Mouse (Mus musculus) embryonic facial prominence, embryonic 14.5 days (tissue): ENCODE results near the gene Dtx2. TPM values are rescaled to one million over a fixed set of nuclear protein-coding genes. Genes with fewer than 3 reads are reported as not detected.
A peak's percentile ranks its signal among the peaks of the same experiment; 100 is the strongest.

ENCODE experiments used
- ATAC-seq: fragments of 200-750 bp; cut with Nextera tagmentation; 2 replicates; pipeline ENCODE4 v1.8.0; 2017; ENCODE audit warnings: low read depth, moderate number of reproducible peaks, moderate TSS enrichment
- DNase-seq: peaks from one replicate; pipeline ENCODE4 v3.0.0-alpha.2; 2015; ENCODE audit warnings: low spot score
- H3K27ac ChIP-seq: fragments of 300-500 bp; sonication (generic); replicated peaks from 2 replicates; pipeline ENCODE4 v1.5.1; 2014; ENCODE audit warnings: low read depth, mild to moderate bottlenecking, low read length, moderate library complexity
- H3K27me3 ChIP-seq: fragments of 300-500 bp; sonication (generic); replicated peaks from 2 replicates; pipeline ENCODE4 v1.6.1; 2014; ENCODE audit warnings: low read length; ENCODE audit not compliant: control insufficient read depth, insufficient read depth
- H3K36me3 ChIP-seq: fragments of 300-500 bp; sonication (generic); 2 replicates; pipeline ENCODE4 v1.6.1; 2014; ENCODE audit warnings: low read length, mixed read lengths; ENCODE audit not compliant: control insufficient read depth, insufficient read depth
- H3K4me1 ChIP-seq: fragments of 300-500 bp; sonication (generic); 2 replicates; pipeline ENCODE4 v1.6.1; 2014; ENCODE audit warnings: antibody characterized with exemption, low read length; ENCODE audit not compliant: control insufficient read depth, insufficient read depth
- H3K4me2 ChIP-seq: fragments of 300-500 bp; sonication (generic); 2 replicates; pipeline ENCODE4 v1.6.1; 2014; ENCODE audit warnings: low read depth, mild to moderate bottlenecking, low read length, moderate library complexity, mixed read lengths
- H3K4me3 ChIP-seq: fragments of 300-500 bp; sonication (generic); 2 replicates; pipeline ENCODE4 v1.5.1; 2014; ENCODE audit warnings: low read depth, mild to moderate bottlenecking, low read length
- H3K9ac ChIP-seq: fragments of 300-500 bp; sonication (generic); 2 replicates; pipeline ENCODE4 v1.6.1; 2014; ENCODE audit warnings: low read depth, mild to moderate bottlenecking, low read length, moderate library complexity, mixed read lengths
- H3K9me3 ChIP-seq: fragments of 300-500 bp; sonication (generic); 2 replicates; pipeline ENCODE4 v1.6.1; 2016; ENCODE audit warnings: low read length; ENCODE audit not compliant: control insufficient read depth
- WGBS: fragments of 180-500 bp; shearing (Covaris S2); extraction: QIAGEN DNeasy Blood & Tissue Kit; methylation state at CpG from one replicate; pipeline ENCODE4 v1.1.7; 2014; 5-methylcytosine and 5-hydroxymethylcytosine counted together
- polyA plus RNA-seq: library from polyadenylated mRNA; unstranded; fragments of >200 nt; fragmentation: Nextera tagmentation; extraction: Ambion mirVana; gene quantifications from 2 replicates; pipeline ENCODE4 v1.2.1, GENCODE M21; 2014

Gene Dtx2
- polyA plus RNA-seq, 1 experiment from 2014 or later: 25.2 TPM

- Histone ChIP-seq H3K27ac (no peak overlapping the region), H3K27me3 (no peaks in the 10 kb centered on the region), H3K9me3 (no peaks in the 10 kb centered on the region), H3K4me1 (no peaks in the 10 kb centered on the region), H3K9ac (no peak overlapping the region), H3K4me2 (no peak overlapping the region), H3K36me3 (peaks cover 56% of the 10 kb centered on the region), H3K4me3 (no peak overlapping the region)
- DNase-seq (no peak), ATAC-seq (no peak)
- 84% methylated on average over 3 of the region's 3 CpGs for WGBS
These were observed 31.1 kb downstream of the Dtx2 start for GRCm38 (mm10) chr5:136025712-136026111.

GRCm38 (mm10) chr5:136026859-136027258 is 32.3 kb downstream of the Dtx2 start:
- Histone ChIP-seq H3K4me1 (no peaks in the 10 kb centered on the region), H3K9me3 (no peaks in the 10 kb centered on the region), H3K27me3 (no peaks in the 10 kb centered on the region), H3K27ac (no peak overlapping the region), H3K36me3 (peaks cover 59% of the 10 kb centered on the region), H3K9ac (no peak overlapping the region), H3K4me2 (no peak overlapping the region), H3K4me3 (no peak overlapping the region)
- DNase-seq (no peak), ATAC-seq (no peak)
- 88% methylated on average over 9 of the region's 9 CpGs for WGBS

GRCm38 (mm10) chr5:136027612-136028311 is 33.2 kb downstream of the Dtx2 start:
- Histone ChIP-seq H3K27ac (no peak overlapping the region), H3K36me3 (peaks cover 67% of the 10 kb centered on the region), H3K27me3 (no peaks in the 10 kb centered on the region), H3K9ac (no peak overlapping the region), H3K4me3 (no peak overlapping the region), H3K9me3 (no peaks in the 10 kb centered on the region), H3K4me1 (no peaks in the 10 kb centered on the region), H3K4me2 (no peak overlapping the region)
- WGBS: 81% methylated on average over 10 of the region's 11 CpGs
- DNase-seq: no peak
- ATAC-seq: no peak

DNA sequence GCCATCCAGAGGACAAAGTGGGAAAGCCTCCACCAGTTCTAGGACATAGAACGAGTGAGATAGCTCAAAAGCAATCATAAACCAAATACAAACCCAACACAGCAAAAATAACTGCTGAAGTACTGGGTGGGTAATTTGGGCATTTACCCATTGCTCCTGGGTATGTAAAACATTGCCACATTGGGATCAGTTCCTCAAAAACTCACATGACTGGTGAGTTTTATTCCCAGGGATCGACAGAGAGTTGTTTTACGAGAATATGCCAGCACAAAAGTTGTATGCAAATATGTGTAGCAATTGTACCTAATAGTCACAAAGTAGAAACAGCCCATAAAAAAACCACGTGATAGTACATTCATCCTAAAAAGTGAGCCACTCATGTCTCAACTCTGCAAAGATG is 40.3 kb downstream of the Dtx2 start:
- H3K27me3 ChIP-seq: no peaks in the 10 kb centered on the region

GRCm38 (mm10) chr5:136035285-136035684 is 40.7 kb downstream of the Dtx2 start:
- Histone ChIP-seq H3K4me3 (no peak overlapping the region), H3K4me2 (no peak overlapping the region), H3K9ac (no peak overlapping the region), H3K9me3 (no peaks in the 10 kb centered on the region), H3K4me1 (no peaks in the 10 kb centered on the region), H3K27me3 (no peaks in the 10 kb centered on the region), H3K27ac (no peak overlapping the region), H3K36me3 (peaks cover 27% of the 10 kb centered on the region)
- 90% methylated on average over 1 of the region's 1 CpGs for WGBS
- ATAC-seq: no peak
- DNase-seq: no peak

More for the DNA sequence above, 40.3 kb downstream of the Dtx2 start:
- Histone ChIP-seq H3K4me1 (no peaks in the 10 kb centered on the region), H3K4me2 (no peak overlapping the region), H3K4me3 (no peak overlapping the region), H3K27ac (no peak overlapping the region), H3K9me3 (no peaks in the 10 kb centered on the region), H3K9ac (no peak overlapping the region), H3K36me3 (peaks cover 32% of the 10 kb centered on the region)
- 80% methylated on average over 4 of the region's 4 CpGs for WGBS
- ATAC-seq (no peak), DNase-seq (no peak)

- WGBS: 67% methylated on average over 1 of the region's 1 CpGs
- no peak for ATAC-seq
- no peak overlapping the region for H3K9ac ChIP-seq
These were observed 42.1 kb downstream of the Dtx2 start for GRCm38 (mm10) chr5:136036667-136037066.

GRCm38 (mm10) chr5:136038258-136039214 is 43.9 kb downstream of the Dtx2 start, which contains the start of gene Upk3b:
TSS of gene Upk3b (plus strand) at chr5:136038496.
- no peak within 1 kb of the TSS for H3K4me3 ChIP-seq
- no peak within 1 kb of the TSS for H3K27ac ChIP-seq
- H3K27me3 ChIP-seq: no peaks in the 10 kb centered on the region
- 81% methylated on average over 15 of the region's 17 CpGs for WGBS
- no peaks in the 10 kb centered on the region for H3K4me1 ChIP-seq
- H3K36me3 ChIP-seq: no peaks in the 10 kb centered on the region
- no peaks in the 10 kb centered on the region for H3K9me3 ChIP-seq
- no peak within 1 kb of the TSS for H3K4me2 ChIP-seq
- DNase-seq (no peak), ATAC-seq (no peak)
- H3K9ac ChIP-seq: no peak within 1 kb of the TSS

More at GRCm38 (mm10) chr5:136036667-136037066, 42.1 kb downstream of the Dtx2 start:
- Histone ChIP-seq H3K9me3 (no peaks in the 10 kb centered on the region), H3K4me2 (no peak overlapping the region), H3K36me3 (peaks cover 14% of the 10 kb centered on the region), H3K4me3 (no peak overlapping the region), H3K4me1 (no peaks in the 10 kb centered on the region), H3K27me3 (no peaks in the 10 kb centered on the region), H3K27ac (no peak overlapping the region)
- no peak for DNase-seq

DNA sequence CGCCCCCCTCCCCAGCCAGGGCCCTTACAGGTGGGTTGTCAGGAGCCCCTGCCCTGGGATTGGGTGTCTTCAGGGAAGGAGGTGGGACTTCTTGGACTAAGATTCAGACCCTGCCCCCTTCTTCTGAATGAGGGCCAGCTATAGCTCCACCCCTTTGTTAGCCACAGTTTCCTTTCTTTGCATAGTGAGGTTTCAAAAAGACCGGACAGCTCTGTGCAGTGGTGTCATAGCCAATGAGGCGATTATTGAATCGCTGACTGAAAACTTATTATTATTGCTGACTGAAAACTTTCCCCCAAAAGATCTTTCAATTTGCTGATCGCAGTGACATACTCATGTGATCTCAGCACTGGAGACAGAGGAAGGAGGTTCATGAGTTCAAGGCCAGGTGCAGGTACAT is 45.6 kb downstream of the Dtx2 start:
- H3K9me3 ChIP-seq: no peaks in the 10 kb centered on the region
- H3K36me3 ChIP-seq: no peaks in the 10 kb centered on the region
- peak overlapping the region; percentile 18; the same call in 1 of the 2 replicates for H3K4me2 ChIP-seq
- no peaks in the 10 kb centered on the region for H3K27me3 ChIP-seq
- WGBS: 36% methylated on average over 5 of the region's 5 CpGs
- ATAC-seq: 0 out of 2 replicates have a peak, but pooled peaks have one; percentile 16
- H3K4me1 ChIP-seq: no peaks in the 10 kb centered on the region
- no peak overlapping the region for H3K9ac ChIP-seq
- DNase-seq: peak; percentile 17
- H3K4me3 ChIP-seq: no peak overlapping the region
- H3K27ac ChIP-seq: no peak overlapping the region
